Mouse (Mus musculus): ENCODE results near the gene Hist1h4f.
"Not testable (repeated sequence)": the region's sequence is repeated elsewhere in the genome, so short reads cannot be mapped to it uniquely, and the experiment has no call there.

Hist1h4f gene

GRCm38 (mm10) chr13:23533560-23534367 lies 17.7 kb downstream of the Hist1h4f start, which contains the start of gene Hist1h2af:
Gene Hist1h2af (plus strand): TSS chr13:23533906.
- not testable (repeated sequence) for DNase-seq (ENCODE audit: low spot score)

GRCm38 (mm10) chr13:23532262-23533075 lies 19.0 kb downstream of the Hist1h4f start:
- no peak for DNase-seq (ENCODE audit: low spot score)

GRCm38 (mm10) chr13:23530901-23531875 lies 20.3 kb downstream of the Hist1h4f start, which contains the start of gene Hist1h4h:
Gene Hist1h4h (plus strand): TSS chr13:23531050.
- DNase-seq (ENCODE audit: low spot score) = peak; percentile 77

GRCm38 (mm10) chr13:23530181-23530900 lies 21.1 kb downstream of the Hist1h4f start:
- no peak for DNase-seq (ENCODE audit: low spot score)

GRCm38 (mm10) chr13:23529480-23530165 lies 21.8 kb downstream of the Hist1h4f start:
- no peak for DNase-seq (ENCODE audit: low spot score)

- no peak for DNase-seq (ENCODE audit: low spot score)
These were observed 22.4 kb downstream of the Hist1h4f start for GRCm38 (mm10) chr13:23529005-23529404.

GRCm38 (mm10) chr13:23526312-23526711 lies 25.1 kb downstream of the Hist1h4f start:
- peak; percentile 70 for DNase-seq (ENCODE audit: low spot score)

- no peak for DNase-seq (ENCODE audit: low spot score)
These were observed 25.5 kb downstream of the Hist1h4f start for GRCm38 (mm10) chr13:23525901-23526300.

GRCm38 (mm10) chr13:23524654-23525053 lies 26.8 kb downstream of the Hist1h4f start:
- no peak for DNase-seq (ENCODE audit: low spot score)

GRCm38 (mm10) chr13:23523976-23524375 lies 27.5 kb downstream of the Hist1h4f start:
- DNase-seq (ENCODE audit: low spot score) = no peak

- no peak for DNase-seq (ENCODE audit: low spot score)
These were observed 29.7 kb downstream of the Hist1h4f start for GRCm38 (mm10) chr13:23521703-23522102.

GRCm38 (mm10) chr13:23519416-23519815 lies 32.0 kb downstream of the Hist1h4f start:
- no peak for DNase-seq (ENCODE audit: low spot score)

- no peak for DNase-seq (ENCODE audit: low spot score)
These were observed 32.6 kb downstream of the Hist1h4f start for GRCm38 (mm10) chr13:23518885-23519284.

- no peak for DNase-seq (ENCODE audit: low spot score)
These were observed 33.2 kb downstream of the Hist1h4f start for GRCm38 (mm10) chr13:23518295-23518603.

- DNase-seq (ENCODE audit: low spot score) = peak; percentile 48
These were observed 33.7 kb downstream of the Hist1h4f start for GRCm38 (mm10) chr13:23517603-23518294.

GRCm38 (mm10) chr13:23516822-23517602 lies 34.4 kb downstream of the Hist1h4f start:
- DNase-seq (ENCODE audit: low spot score) = no peak

GRCm38 (mm10) chr13:23515826-23516620 lies 35.4 kb downstream of the Hist1h4f start:
- no peak for DNase-seq (ENCODE audit: low spot score)

GRCm38 (mm10) chr13:23515281-23515680 lies 36.2 kb downstream of the Hist1h4f start:
- no peak for DNase-seq (ENCODE audit: low spot score)

Data from urinary bladder, postnatal 10 days (tissue).